Comparison of ENCODE assay signal across 10 mouse cellular contexts in genomic region chr7:122968751-122969150, GRCm38 (mm10). TPM values are rescaled to one million over a fixed set of nuclear protein-coding genes. Genes with fewer than 3 reads are reported as not detected.
DNase-seq lines count a peak whose midpoint lies in the region; ATAC-seq and TF ChIP-seq lines count a peak whose summit lies in the region.
"Had no signal": no experiment of that assay in that cellular context is flagged by ENCODE, and none has a peak within 500 bp of the region (broad histone marks: within the 10 kb centered on the region; RNA-seq: fewer than 3 reads in every experiment).

No protein-coding gene starts in this region.

- no peaks in the 10 kb centered on the region for H3K9me3 ChIP-seq in heart, postnatal 0 days (replicated peaks; ENCODE audit: control insufficient read depth, low read length)
- H3K9me3 ChIP-seq in intestine, embryonic 14.5 days (ENCODE audit: control insufficient read depth, low read length): no peaks in the 10 kb centered on the region

- no peak for TF ChIP-seq POLR2A in myocyte (IDR thresholded peaks at IDR 0.05; ENCODE audit: insufficient read length, low read depth)

- H3K79me2 ChIP-seq in myocyte (ENCODE audit: control insufficient read depth, insufficient read depth): peaks cover 40% of the 10 kb centered on the region

- no peak overlapping the region for H3K27ac ChIP-seq in heart, postnatal 0 days (ENCODE audit: low read depth)
- no peak overlapping the region for H3K27ac ChIP-seq in intestine, embryonic 14.5 days (ENCODE audit: low read depth)

- DNase-seq in heart, postnatal 0 days (ENCODE audit: low spot score): no peak
- DNase-seq in heart, adult 11 months: no peak
- peak; percentile 37 for DNase-seq in brain, adult 2 months (ENCODE audit: low read depth, low spot score)
- no peak for DNase-seq in intestine, embryonic 14.5 days (ENCODE audit: low spot score)
- DNase-seq in layer of hippocampus, postnatal 25 days (ENCODE audit: extremely low spot score in 1 of 2, low spot score in 1 of 2): no peak
- DNase-seq in cerebellum, adult 18-20 months: no peak
- DNase-seq: lung, adult 18-20 months; thymus, adult 2 months had no signal

- peaks cover 14% of the 10 kb centered on the region for H3K4me1 ChIP-seq in heart, postnatal 0 days (ENCODE audit: control insufficient read depth, insufficient read depth)
- peaks cover 19% of the 10 kb centered on the region for H3K4me1 ChIP-seq in intestine, embryonic 14.5 days (replicated peaks; ENCODE audit: control insufficient read depth, insufficient read depth, low read length)

- no peaks in the 10 kb centered on the region for H3K36me3 ChIP-seq in heart, postnatal 0 days (replicated peaks; ENCODE audit: control insufficient read depth, insufficient read depth, low read length)
- peaks cover 9% of the 10 kb centered on the region; the same call in 1 of the 2 replicates for H3K36me3 ChIP-seq in intestine, embryonic 14.5 days (ENCODE audit: control insufficient read depth, insufficient read depth, low read length)
- H3K36me3 ChIP-seq in myocyte (ENCODE audit: control insufficient read depth, insufficient read depth): no peaks in the 10 kb centered on the region

- peak overlapping the region; percentile 94; the same call in 1 of the 2 replicates for H3K4me2 ChIP-seq in heart, postnatal 0 days (ENCODE audit: low read depth, low read length)
- H3K4me2 ChIP-seq in intestine, embryonic 14.5 days (ENCODE audit: low read length): peak overlapping the region; percentile 65
- H3K4me2 ChIP-seq in myocyte (ENCODE audit: low read depth): peak overlapping the region; percentile 97

- peak overlapping the region; percentile 86 for H3ac ChIP-seq in myocyte (ENCODE audit: control insufficient read depth, insufficient read length)

- no peak for TF ChIP-seq EP300 in heart, postnatal 0 days (IDR thresholded peaks at IDR 0.05; ENCODE audit: low read depth)

- ATAC-seq in heart, postnatal 0 days (ENCODE audit: insufficient read depth, low read depth): no peak
- ATAC-seq in intestine, embryonic 14.5 days (replicated peaks; ENCODE audit: low FRiP score, low TSS enrichment, low read depth): no peak
- ATAC-seq in activated CD4-positive, CD25-positive, alpha-beta regulatory T cell, adult 4 months: no peak

- WGBS in heart, postnatal 0 days: 52% methylated on average over 4 of the region's 4 CpGs
- 61% methylated on average over 4 of the region's 4 CpGs for WGBS in intestine, embryonic 14.5 days

- TF ChIP-seq CTCF in heart, postnatal 0 days (IDR thresholded peaks at IDR 0.05; ENCODE audit: low read depth): no peak

- H3K4me3 ChIP-seq in heart, postnatal 0 days (ENCODE audit: low read depth, low read length): no peak overlapping the region
- peak overlapping the region; percentile 95; the same call in 1 of the 2 replicates for H3K4me3 ChIP-seq in intestine, embryonic 14.5 days (ENCODE audit: low read depth, low read length)
- H3K4me3 ChIP-seq in myocyte: peak overlapping the region; percentile 89

- no peaks in the 10 kb centered on the region for H3K27me3 ChIP-seq in heart, postnatal 0 days (ENCODE audit: control insufficient read depth, insufficient read depth, low read length)
- H3K27me3 ChIP-seq in intestine, embryonic 14.5 days (replicated peaks; ENCODE audit: control insufficient read depth, insufficient read depth, low read length): no peaks in the 10 kb centered on the region
- no peaks in the 10 kb centered on the region for H3K27me3 ChIP-seq in myocyte (ENCODE audit: control insufficient read depth, insufficient read depth, insufficient read length)

- H3K9ac ChIP-seq in heart, postnatal 0 days (replicated peaks; ENCODE audit: low read depth, low read length): no peak overlapping the region
- H3K9ac ChIP-seq in intestine, embryonic 14.5 days (ENCODE audit: low read length): no peak overlapping the region

TF ChIP-seq in myocyte, 11 proteins besides CTCF, POLR2A, EP300 and RAD21:
- TF ChIP-seq E2F4 (IDR thresholded peaks at IDR 0.05; ENCODE audit: insufficient read depth) (no peak), SRF (IDR thresholded peaks at IDR 0.05; ENCODE audit: control insufficient read depth, insufficient read length, low read depth) (no peak), TCF12 (IDR thresholded peaks at IDR 0.05; ENCODE audit: insufficient read depth, poor library complexity, severe bottlenecking) (no peak), MAX (IDR thresholded peaks at IDR 0.05; ENCODE audit: low read depth) (no peak), MYOG (IDR thresholded peaks at IDR 0.05; ENCODE audit: control insufficient read depth in 1 of 3, insufficient read depth in 1 of 3, insufficient read length in 2 of 3, low read depth in 2 of 3) (no peak), REST (IDR thresholded peaks at IDR 0.05; ENCODE audit: insufficient read depth, insufficient read length) (no peak), TCF3 (IDR thresholded peaks at IDR 0.05; ENCODE audit: insufficient read length, low read depth) (no peak), POLR2AphosphoS2 (IDR thresholded peaks at IDR 0.05; ENCODE audit: insufficient read length, low read depth) (no peak), CEBPB (IDR thresholded peaks at IDR 0.05; ENCODE audit: insufficient read depth, poor library complexity, severe bottlenecking) (no peak)
TF ChIP-seq in myocyte: peak in this region for 0.

RNA-seq across cellular contexts. Expression of gene Rbbp6, which starts 3.3 kb away (rescaled TPM):
- total RNA-seq in heart, postnatal 0 days (2014; rRNA removed; ENCODE audit: low replicate concordance): 14.5 and 14.9 TPM in 2 replicates
- polyA plus RNA-seq in heart, postnatal 0 days (2015; fragmentation: Nextera tagmentation; extraction: Ambion mirVana): 12.5 and 13.2 TPM in 2 replicates
- 30.2 and 32.6 TPM in 2 replicates for polyA plus RNA-seq in intestine, embryonic 14.5 days (2014; fragmentation: Nextera tagmentation; extraction: Ambion mirVana)
- polyA plus RNA-seq in myocyte (2012; fragmentation: generic; extraction: Trizol): 9.8 TPM
- 10 to 100 TPM; 57.9 to 73.0 TPM for total RNA-seq in layer of hippocampus, postnatal 25 days (2021)
- 10 to 100 TPM; 47.7 to 47.8 TPM for polyA plus RNA-seq in activated CD4-positive, CD25-positive, alpha-beta regulatory T cell, adult 4 months (2017; shearing (Covaris generic))
